Mouse (Mus musculus) cerebellum, adult 8-10 months (tissue): ENCODE measurements at regions not wholly inside any gene's neighbourhood (a gene's known extent, or its start where the extent isn't known, plus 50 kb on each side); places are given as distances from the start of the nearest gene placed in this dataset.

Experiments
- DNase-seq: peaks from one replicate; pipeline ENCODE4 v3.0.0; 2022

DNA sequence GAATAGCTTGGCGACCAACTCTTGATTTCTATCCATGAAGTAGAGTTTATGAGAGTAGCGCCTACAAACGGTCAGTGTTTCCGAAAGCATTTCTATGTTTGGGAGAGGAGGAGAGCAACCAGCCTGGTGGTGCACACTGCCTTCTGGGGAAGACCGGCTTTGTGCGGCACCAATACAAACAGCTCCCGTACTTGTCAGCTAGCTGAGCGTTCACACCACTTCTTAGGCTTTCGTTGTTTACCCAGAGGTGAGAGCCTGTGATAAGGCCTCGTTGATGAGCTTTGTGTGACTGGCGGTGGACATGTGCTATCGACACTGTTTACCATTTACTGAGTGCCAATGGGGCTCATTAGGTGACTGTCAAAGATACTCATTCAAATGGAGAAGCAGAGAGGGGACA lies 162.0 kb downstream of the Chic2 start:
- DNase-seq, result no peak

DNA sequence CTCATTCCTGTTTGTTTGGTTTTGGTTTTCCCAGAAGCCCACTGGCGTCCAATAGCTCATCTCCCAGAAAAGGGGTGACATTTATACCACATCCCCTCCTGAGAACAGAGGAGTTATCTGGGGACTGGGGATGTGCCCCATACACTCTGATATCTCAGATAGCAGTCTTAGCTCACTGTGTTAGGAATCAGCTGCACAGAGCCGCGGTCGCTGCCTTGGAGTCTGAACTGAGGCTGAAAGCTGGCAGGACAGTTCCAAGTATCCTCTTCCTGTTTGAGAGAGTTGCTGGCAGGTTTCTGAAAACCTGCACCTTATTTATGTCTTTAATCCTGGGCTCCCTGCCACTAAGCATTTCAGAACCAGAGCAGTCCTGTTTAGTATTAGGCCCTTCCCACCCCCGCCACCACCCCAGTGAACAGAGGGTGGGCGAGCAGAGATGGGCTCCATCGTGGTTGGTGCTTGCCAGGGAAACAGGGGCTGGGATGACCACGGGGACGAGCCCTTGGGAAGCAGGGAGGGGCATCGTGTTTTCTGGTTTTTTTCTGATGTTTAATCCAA lies 163.8 kb downstream of the Chic2 start:
- DNase-seq, result no peak

DNA sequence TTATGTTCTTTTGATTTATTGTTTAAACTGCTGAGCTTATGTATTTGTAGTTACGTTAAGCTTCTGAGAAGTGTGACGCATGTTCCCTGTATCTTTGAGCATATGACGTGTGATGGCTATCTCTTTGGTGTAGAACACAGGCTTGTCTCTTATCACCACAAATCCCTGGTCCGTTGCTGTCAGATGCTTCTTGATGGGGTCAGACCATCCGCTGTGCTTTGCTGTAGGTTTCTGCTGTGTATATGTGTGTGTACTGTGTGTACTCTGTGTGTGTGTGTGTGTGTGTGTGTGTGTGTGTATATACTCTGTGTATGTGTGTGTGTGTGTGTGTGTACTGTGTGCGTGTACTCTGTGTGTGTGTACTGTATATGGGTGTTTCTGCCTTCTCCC lies 164.5 kb downstream of the Chic2 start:
- DNase-seq, result no peak

DNA sequence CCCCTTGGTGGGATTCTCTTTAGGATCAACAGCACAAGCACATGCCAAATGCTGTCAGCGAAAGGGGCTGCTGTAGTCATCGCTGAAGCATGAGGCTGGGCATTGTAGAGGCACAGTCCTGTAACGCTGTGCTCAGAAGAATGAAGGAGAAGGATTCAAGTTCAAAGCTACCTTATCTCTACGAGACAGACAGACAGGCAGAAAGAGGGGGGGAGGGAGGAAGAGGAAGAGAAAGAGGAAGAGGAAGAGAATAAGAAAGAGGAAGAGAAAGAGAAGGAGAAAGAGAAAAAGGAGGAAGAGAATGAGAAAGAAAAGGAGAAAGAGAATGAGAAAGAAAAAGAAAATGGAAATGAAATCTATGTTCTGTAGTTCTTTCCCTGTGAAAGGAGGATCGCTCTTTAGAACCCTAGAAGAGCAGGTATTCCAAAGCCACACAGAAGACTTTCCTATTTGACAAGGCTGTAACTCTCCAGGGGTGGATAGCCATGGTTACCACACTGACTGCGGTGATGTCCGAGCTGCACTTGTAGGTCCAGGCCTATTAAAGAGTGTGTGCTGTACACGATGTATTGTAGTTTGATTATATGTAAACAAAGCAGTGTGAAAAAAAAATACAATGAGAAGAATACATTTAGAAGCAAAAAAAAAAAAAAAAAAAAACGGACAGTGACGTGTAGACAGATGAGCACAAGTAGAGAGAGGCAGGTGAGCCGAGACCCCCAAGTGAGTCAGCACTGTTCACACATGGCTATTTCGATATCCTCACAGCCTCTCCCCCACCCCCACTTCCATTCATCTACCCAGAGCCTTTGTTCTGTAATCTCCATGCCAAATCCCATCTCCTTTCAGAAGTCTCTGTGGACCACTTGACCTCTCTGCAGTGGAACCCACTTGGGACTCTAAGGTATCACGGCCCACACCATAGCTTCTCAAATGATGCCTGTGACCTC lies 165.2 kb downstream of the Chic2 start:
- DNase-seq, result no peak

DNA sequence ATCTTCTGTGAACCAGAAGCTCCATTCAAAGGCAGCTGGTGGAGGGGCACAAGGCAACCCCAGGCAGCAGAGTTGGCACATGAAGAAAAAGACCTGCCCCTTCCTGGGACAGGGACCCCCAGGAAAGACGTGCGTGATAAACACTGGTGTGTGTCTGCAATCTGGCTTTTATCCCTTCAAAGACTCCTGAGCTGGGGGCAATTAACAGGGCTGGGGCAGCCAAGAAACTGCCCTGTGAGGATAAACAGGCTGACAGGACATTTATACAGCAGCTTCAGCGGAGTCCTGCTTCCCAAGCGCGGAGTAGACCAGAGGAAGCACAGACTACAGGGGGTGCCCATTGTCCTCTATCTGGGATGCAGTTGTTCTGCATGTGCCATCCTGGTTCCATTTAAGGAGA lies 167.0 kb downstream of the Chic2 start:
- DNase-seq, result no peak

DNA sequence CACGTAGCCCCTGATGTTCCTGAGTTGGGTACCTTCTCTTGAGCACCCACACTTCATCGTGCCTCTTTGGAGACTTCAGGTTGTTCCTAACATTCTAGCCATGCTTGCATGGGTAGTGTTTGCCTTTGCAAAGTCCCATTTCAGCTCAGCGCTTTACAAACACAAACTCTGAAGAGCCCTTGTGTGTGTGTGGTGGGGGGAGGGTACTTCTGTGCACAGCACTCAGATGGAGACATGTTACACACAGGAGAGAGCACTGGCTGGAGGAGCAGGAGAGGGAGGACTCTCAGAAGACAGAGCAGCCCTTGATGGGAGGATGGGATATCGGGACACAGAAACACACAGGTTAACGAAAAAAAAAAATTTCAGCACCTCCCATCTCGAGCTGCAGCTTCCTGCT lies 167.4 kb downstream of the Chic2 start:
- no peak for DNase-seq

DNA sequence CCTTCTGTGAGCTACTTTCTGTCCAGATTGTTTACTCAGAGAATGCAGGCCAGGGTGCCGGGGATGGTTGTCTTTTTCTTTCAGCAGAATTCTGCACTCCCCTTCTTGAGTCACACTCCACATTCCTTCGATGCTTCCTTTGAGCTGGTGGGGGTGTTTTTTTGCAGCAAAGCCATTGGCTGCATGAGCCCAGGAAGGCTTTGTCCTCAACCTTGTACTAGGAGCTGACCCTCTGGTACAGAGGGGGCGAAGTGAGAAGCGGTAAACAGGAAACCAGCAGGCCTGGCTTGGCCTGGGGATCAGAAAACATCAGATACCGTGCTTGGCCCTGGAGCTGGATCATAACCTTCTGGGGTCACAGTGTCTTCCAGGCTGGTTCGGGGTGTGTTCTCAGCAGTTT lies 169.9 kb downstream of the Chic2 start:
- DNase-seq, result no peak

DNA sequence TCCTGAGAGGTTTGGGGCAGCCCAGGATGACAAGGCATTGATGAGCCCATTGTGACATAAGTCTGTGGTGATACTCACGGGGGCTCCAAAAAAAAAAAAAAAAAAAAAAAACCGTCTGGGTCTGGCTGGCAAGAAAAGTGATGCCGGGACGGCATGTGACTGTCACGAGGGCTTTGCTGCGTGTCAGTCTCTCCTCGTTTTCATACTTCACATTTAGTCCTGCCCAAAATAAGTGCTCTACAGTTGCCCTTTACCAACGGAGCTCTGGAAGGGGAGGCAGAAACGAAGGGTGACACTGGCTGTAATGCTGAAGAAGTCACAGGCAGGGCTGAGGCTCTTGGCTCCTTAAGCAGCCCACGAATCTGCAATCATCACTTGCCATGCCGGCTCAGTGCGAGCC lies 167.9 kb upstream of the Lnx1 start:
- DNase-seq, result no peak

DNA sequence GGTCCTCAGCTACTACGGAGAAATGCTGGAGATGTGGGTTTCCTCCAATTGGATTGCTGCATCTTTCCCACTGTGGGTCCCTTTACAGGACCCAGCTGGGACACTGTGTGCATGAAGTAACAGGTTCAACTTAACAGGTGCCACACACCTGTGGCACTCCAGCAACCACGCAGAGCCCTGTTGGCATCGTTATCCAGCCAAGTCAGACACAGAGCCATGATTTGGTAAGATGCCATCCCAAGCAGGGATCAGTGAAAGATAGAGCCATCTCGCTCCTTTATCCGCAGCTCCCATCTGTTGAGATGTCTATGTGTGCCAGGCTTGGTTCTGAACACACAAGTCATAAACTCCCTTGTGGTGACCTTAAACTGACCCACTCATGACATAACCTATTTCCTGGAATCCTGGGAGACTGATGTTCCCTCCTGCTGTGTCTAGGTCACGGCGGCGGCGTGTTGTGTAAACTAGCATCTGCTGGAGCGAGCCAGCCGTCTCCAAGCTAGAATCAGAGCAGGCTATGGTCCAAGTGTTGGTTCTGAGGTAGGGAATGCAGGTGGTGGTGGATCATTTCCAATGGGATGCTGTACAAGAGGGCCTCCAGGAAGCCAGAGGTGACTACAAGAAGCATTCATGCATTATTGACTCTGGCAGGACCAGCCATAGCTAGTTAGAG lies 164.5 kb upstream of the Lnx1 start:
- DNase-seq, result no peak

DNA sequence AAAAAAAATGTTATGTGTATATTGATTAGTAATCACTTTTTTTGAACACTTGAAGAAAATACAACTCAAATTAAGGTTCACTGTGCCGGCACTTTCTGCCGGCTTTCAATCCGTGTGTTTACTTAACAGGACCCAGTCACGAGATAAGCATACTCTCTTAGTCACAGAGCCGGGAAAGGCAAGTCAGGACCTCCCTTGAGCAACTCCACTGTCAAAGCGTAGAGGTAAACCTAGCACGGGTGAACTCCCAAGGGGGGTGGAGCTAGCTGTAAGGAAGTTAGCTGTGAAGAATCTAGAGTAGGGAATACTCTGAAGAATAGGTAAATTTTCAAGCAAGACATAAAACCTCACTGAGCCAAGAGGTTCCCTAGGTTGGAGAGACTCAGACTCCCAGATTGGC lies 164.0 kb upstream of the Lnx1 start:
- DNase-seq, result no peak

DNA sequence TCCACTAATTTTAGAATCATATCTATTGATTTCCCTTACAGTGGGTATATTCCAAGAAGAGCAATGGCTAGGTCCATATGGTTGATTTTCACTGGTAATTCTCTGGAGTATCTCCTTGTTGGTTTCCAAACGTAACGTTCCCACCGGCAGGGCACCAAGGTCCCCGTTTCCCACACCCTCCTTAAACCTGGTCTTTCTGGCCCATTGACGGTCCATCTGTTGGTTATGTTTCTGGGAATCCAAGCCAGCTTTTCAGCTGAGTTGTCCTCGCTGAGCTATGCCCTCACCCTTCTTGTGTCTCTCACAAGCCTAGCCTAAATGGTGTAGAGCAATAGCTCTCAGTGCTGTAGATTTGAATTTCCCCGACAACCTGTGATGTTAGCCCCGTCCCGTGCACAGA lies 162.7 kb upstream of the Lnx1 start:
- no peak for DNase-seq

DNA sequence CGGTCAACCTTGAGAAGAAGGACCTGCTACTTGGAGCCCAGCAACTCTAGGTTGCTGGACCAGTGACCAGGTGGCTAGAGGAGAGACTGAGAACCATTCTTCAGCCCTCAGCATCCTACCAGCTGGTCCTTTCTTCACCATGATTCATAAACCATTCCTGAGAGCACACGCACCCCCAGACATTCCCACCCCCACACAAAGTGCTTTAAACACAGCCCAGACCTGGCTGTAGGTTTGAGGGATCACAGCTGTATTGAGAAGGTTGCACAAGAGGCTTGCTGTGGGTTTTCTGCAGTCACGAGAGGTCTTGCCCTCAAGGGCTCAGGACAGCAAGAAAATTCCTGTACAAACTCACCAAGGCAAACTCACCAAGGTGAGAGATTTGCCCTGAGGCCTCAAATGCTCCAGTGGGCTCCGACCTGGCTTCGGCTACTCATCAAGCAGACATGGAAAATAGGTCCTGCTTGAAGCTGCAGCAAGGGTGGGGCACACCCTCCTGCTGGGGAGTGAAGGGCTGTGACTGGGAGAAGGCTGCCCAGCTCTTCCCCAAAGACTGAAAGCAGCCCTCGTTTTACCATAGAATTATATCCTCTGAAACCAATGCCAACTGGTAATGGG lies 161.9 kb upstream of the Lnx1 start:
- no peak for DNase-seq

DNA sequence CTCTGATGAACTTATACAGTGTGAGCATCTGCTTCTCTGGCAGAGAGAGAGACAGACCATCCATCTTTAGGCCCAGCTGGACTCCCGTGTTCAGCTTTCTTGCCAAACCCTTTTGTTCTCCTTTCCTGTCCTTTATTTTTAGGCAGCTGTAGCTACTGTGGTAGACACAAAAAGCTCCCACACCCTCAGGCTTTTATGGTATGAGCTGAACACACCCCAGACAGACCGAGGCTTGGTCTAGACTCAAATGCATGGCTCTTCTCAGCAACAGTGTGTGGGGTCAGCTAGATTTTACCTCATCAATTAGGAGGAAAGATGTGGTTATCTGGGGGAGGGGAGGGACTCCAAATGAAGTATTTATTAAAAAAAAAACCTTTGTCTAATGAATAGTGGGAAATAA lies 158.6 kb upstream of the Lnx1 start:
- DNase-seq, result no peak

DNA sequence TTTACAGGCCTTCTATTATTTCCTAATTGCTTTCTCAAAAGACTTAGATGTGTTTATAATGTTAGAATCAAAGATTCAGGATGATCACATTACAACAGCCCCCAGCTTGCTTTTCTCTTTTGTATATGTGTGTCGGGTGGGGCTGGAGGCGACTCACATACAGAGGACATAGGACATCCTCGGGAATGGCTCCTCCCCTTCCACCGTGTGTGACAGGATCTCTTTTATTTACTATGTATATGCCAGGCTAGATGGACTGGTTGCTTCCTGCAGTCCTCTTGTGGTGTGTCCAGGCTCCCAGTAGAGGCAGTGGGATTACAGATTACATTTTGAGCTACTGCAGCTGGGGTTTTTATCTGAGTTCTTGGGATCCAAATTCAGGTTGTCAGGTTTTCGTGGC lies 155.1 kb upstream of the Lnx1 start:
- no peak for DNase-seq

DNA sequence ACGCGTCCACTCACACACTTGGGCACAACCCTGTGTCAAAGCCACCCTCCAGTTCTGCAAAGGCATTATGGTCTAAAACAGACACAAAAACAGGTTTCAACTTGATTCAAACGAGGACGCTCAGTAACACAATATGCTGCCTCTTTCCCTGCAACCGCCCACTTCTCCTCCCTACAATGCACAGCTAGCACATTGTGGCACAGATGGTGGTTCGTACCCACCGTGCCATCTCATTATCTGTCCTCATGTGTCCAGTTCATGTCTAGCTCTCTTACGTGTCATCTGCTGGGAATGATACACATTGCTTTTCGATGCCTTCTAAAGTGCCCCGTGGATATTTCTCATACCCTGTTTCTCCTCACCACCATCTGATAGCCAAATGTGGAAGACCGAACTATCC lies 154.4 kb upstream of the Lnx1 start:
- DNase-seq, result no peak

DNA sequence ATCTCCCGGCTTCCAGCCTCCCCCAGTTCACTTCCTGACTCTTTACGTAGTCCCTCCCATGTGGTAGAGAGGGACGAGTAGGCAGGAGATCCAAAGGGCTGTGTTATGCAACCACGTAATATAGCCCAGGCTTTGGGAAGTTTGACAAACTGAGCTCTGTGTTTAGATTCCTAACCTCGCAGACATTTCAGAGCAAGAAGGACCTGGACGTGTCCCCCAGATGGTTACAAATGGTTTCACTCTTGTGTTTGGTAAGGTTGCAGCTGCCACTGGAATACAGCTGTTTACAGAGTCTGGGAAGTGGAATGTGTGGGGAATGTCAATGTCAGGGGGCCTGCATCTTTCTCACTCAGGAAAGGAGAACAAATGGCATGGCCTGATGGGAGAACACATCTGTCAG lies 145.1 kb upstream of the Lnx1 start:
- no peak for DNase-seq

DNA sequence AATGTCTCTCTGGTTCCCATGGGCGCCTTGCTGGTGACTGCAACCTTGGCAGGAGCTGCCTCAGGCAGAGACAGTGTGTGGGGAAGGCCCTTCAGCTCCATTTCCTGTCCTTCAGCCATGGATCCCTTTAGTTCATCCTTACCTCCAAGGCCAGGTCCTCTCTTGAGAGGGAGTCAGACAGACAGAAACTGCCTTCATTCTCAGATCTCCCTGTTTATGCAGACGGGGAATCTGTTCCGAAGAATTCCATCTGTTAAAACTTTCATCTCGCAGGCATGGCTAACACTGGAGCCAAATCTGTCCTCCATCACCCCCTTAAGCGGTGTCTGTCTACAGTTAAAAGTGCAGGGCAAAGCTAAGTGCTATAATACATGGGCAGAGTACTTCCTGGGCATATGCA lies 144.0 kb upstream of the Lnx1 start:
- no peak for DNase-seq

DNA sequence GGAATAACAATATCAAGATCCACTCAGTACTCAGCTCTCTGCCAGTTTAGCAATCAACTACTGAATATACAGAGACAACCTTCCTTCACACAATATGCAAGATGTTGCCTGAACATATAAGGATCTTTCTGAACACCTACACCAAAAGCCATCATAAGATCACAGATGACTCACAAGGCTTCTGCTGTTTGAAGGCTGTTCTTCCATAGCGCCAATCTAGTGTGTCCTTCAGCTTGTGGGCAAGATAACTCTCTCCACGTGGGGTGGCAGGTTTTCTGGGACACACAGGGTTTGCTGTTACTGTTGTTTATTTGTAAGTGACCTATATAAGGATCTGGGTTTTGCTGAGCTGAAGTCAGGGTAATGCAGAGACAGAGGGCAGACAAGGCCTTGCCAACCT lies 131.7 kb upstream of the Lnx1 start:
- DNase-seq, result no peak

DNA sequence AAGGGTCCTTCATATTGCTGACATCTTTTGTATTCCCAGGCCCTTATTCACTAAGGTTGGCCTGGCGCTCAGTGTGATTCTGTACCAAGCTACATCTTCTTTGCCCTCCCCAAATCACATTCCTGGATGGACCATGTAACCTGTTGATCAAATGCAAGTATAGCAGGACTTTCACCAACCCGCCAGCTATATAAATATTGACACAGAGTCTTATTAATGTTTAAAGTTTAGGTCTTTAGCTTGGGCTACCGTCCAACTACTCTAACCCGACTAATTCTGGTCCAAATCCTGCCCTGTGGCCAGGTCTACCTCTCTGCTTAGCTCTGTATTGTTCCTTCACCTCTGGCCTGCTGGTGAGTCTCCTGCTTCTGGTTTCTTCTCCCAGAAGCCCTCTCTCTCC lies 131.2 kb upstream of the Lnx1 start:
- no peak for DNase-seq

DNA sequence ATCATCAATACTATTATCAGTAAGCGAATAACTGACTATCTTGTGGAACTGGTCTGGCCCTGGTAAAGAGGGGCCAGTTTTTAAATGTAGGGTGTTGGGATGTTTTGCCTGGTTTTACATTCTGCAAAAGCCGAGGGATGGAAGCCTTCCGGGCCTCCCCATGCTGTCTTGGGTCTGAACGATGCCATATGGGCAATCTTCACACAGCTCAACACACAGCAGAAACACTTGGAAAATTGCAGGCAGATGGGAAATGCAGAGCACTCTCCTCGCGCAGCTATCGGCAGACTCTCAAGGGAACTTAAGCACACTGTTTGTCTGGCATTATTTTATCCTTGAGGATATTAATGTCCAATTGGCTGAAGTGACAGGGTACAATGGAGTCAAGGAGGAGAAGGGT lies 129.3 kb upstream of the Lnx1 start:
- no peak for DNase-seq

DNA sequence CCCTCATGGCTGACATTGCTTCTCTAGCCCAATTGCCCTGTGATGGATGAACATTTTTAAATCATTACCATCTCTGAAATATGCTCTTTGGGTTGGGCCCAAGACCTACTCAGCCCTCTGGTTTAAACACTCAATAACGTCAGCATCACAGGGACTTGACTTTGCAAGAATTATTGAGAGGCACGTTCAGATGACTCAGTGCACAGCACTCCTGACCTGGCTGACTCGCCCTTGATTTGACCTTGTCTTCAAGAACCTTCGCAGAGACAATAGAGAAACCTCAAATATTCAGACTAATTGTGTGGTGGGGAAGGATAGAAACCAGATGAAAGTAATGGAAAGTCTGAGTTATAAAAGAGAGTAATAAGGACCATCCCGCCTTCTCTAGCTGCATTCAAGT lies 127.9 kb upstream of the Lnx1 start:
- no peak for DNase-seq

DNA sequence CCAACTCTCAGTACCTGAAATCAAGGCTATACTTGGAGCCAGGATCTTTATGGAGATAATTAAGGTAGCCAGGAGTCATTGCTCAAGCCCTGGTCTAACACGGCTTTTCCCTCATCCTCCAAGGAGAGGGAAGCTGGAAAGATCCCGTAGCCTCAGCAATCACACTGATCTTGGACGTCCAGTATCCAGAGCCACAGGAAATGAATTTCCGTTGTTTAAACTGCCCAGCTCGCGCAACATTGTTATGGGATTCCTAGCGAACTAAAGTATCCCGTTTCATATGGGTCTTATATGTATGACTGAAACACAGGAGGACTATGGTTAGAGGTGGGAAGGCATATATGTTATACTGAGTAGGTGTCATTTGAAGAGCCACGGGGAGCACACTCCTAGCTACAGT lies 126.3 kb upstream of the Lnx1 start:
- no peak for DNase-seq

DNA sequence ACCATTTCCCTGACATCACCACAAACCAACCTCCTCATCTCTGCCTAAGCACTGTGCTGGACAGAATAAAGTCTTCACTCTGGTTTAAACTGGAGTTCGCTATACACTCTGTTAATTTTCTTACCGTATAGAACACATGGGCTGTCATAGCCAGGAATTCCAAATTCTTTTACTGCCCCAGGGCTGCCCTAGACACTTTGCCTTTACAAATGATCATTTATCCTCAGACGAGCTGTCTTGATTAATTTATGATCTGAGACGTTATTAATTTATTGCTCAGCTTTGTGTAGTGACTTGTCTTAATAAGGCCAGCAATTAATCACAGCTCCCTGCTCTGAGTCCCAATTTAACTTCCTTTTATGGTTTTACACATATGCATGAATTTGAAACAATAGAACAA lies 125.2 kb upstream of the Lnx1 start:
- no peak for DNase-seq
